Mouse (Mus musculus) heart, postnatal 25 days (tissue): ENCODE measurements around the gene Akt2. TPM values are rescaled to one million over a fixed set of nuclear protein-coding genes. Genes with fewer than 3 reads are reported as not detected.

ENCODE experiments used
- DNase-seq: peaks from one replicate; pipeline ENCODE4 v3.0.0; 2022; ENCODE audit warnings: low spot score
- intact Hi-C: fragments of 180-260 bp; cut with DNase I; formaldehyde crosslinking; loops from one replicate; pipeline ENCODE4 v1.15.1; 2025
- total RNA-seq, 2 experiments: library from RNA; stranded (reverse); gene quantifications; 2 replicates each; pipeline ENCODE4 v1.2.3; 2021

Akt2 gene
- total RNA-seq, 2 experiments from 2014 or later, result 166 to 177 TPM

- intact Hi-C loops, result no loop called here
- no peak for DNase-seq
These were observed 4.5 kb upstream of the Akt2 start for GRCm38 (mm10) chr7:27586861-27587260.

GRCm38 (mm10) chr7:27587741-27588140 is 3.6 kb upstream of the Akt2 start:
- intact Hi-C loops, result no loop called here
- no peak for DNase-seq

- no peak for DNase-seq
- intact Hi-C loops, result no loop called here
These were observed 1.3 kb upstream of the Akt2 start for GRCm38 (mm10) chr7:27590088-27590487.

- DNase-seq, result no peak
- intact Hi-C loops, result no loop called here
These were observed 662 bp upstream of the Akt2 start for GRCm38 (mm10) chr7:27590566-27591213.

- no peak for DNase-seq
- intact Hi-C loops, result no loop called here
These were observed 1.0 kb downstream of the Akt2 start for GRCm38 (mm10) chr7:27592217-27592929.

- DNase-seq, result peak; percentile 22
- intact Hi-C loops, result no loop called here
These were observed 1.7 kb downstream of the Akt2 start for GRCm38 (mm10) chr7:27592934-27593645.

GRCm38 (mm10) chr7:27596586-27597503 is 5.5 kb downstream of the Akt2 start:
- DNase-seq, result peak; percentile 56
- intact Hi-C loops, result no loop called here

- no peak for DNase-seq
- intact Hi-C loops, result no loop called here
These were observed 6.7 kb downstream of the Akt2 start for GRCm38 (mm10) chr7:27598053-27598452.

GRCm38 (mm10) chr7:27601628-27602027 is 10.3 kb downstream of the Akt2 start:
- intact Hi-C loops, result no loop called here
- DNase-seq, result no peak

- intact Hi-C loops, result no loop called here
- no peak for DNase-seq
These were observed 10.8 kb downstream of the Akt2 start for GRCm38 (mm10) chr7:27602161-27602560.

GRCm38 (mm10) chr7:27602835-27603234 is 11.5 kb downstream of the Akt2 start:
- DNase-seq, result no peak
- intact Hi-C loops, result no loop called here

GRCm38 (mm10) chr7:27604661-27605348 is 13.5 kb downstream of the Akt2 start:
- no peak for DNase-seq
- intact Hi-C loops, result no loop called here

- intact Hi-C loops, result no loop called here
- peak; percentile 66 for DNase-seq
These were observed 14.3 kb downstream of the Akt2 start for GRCm38 (mm10) chr7:27605499-27606285.

GRCm38 (mm10) chr7:27606481-27607254 is 15.3 kb downstream of the Akt2 start:
- no peak for DNase-seq
- intact Hi-C loops, result no loop called here

GRCm38 (mm10) chr7:27607580-27607979 is 16.2 kb downstream of the Akt2 start:
- DNase-seq, result peak; percentile 64
- intact Hi-C loops, result no loop called here

- no peak for DNase-seq
- intact Hi-C loops, result no loop called here
These were observed 16.8 kb downstream of the Akt2 start for GRCm38 (mm10) chr7:27608130-27608529.

GRCm38 (mm10) chr7:27609285-27609684 is 17.9 kb downstream of the Akt2 start:
- intact Hi-C loops, result no loop called here
- DNase-seq, result no peak

- intact Hi-C loops, result no loop called here
- no peak for DNase-seq
These were observed 18.3 kb downstream of the Akt2 start for GRCm38 (mm10) chr7:27609688-27610087.
